ENCODE assay signal across 14 mouse cellular contexts in the genomic region with DNA sequence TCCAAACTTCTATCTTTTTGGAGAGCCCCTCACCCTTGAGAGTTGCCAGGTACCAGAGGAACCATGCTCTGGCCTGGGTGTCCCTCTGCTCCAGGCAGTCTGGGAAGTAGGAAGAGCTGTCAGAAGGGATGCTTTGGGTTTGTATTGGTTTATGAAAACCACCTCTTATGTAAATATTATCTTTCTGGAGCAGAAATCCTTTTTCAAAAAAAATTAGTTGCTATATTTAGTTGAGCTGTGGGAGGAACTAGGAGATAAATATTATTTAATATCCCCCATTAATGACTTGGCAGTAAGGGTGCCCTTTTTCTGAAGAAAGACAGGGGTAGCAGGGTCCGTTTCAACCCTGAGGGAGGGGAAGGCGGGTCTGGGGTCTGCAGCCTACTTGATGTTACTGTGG. TPM values are rescaled to one million over a fixed set of nuclear protein-coding genes. Genes with fewer than 3 reads are reported as not detected.
DNase-seq lines count a peak whose midpoint lies in the region; ATAC-seq and TF ChIP-seq lines count a peak whose summit lies in the region.
"Had no signal": no experiment of that assay in that cellular context is flagged by ENCODE, and none has a peak within 500 bp of the region (broad histone marks: within the 10 kb centered on the region; RNA-seq: fewer than 3 reads in every experiment).

No protein-coding gene starts in this region.

- H3K27me3 ChIP-seq in heart, postnatal 0 days (ENCODE audit: control insufficient read depth, insufficient read depth, low read length): peaks cover 26% of the 10 kb centered on the region
- peaks cover 20% of the 10 kb centered on the region for H3K27me3 ChIP-seq in liver, embryonic 16.5 days (ENCODE audit: control insufficient read depth, insufficient read depth, low read depth, low read length)
- peaks cover 36% of the 10 kb centered on the region for H3K27me3 ChIP-seq in hindbrain, embryonic 16.5 days (replicated peaks; ENCODE audit: control insufficient read depth, insufficient read depth, low read length)
- H3K27me3 ChIP-seq in midbrain, embryonic 13.5 days: peaks cover 51% of the 10 kb centered on the region

- no peak for DNase-seq in heart, postnatal 0 days (ENCODE audit: low spot score)
- DNase-seq in heart, postnatal 10 days: no peak
- DNase-seq in thymus, postnatal 25 days: peak; percentile 22
- no peak for DNase-seq in thymus, postnatal 4 days
- DNase-seq: adrenal gland, postnatal 25 days; cerebellum, adult 8-10 months; layer of hippocampus, postnatal 36 days; midbrain, embryonic 14.5 days had no signal

- H3K27ac ChIP-seq in heart, postnatal 0 days (ENCODE audit: low read depth): no peak overlapping the region
- no peak overlapping the region for H3K27ac ChIP-seq in liver, embryonic 16.5 days (ENCODE audit: low read length)
- no peak overlapping the region for H3K27ac ChIP-seq in hindbrain, embryonic 16.5 days (ENCODE audit: low read depth, low read length)
- no peak overlapping the region for H3K27ac ChIP-seq in midbrain, embryonic 13.5 days
- H3K27ac ChIP-seq: embryonic facial prominence, embryonic 13.5 days; kidney, embryonic 15.5 days had no signal

- no peaks in the 10 kb centered on the region for H3K9me3 ChIP-seq in heart, postnatal 0 days (replicated peaks; ENCODE audit: control insufficient read depth, low read length)
- H3K9me3 ChIP-seq in liver, embryonic 16.5 days (replicated peaks; ENCODE audit: control insufficient read depth, low read length): no peaks in the 10 kb centered on the region
- no peaks in the 10 kb centered on the region for H3K9me3 ChIP-seq in hindbrain, embryonic 16.5 days (ENCODE audit: control insufficient read depth, low read length)
- no peaks in the 10 kb centered on the region for H3K9me3 ChIP-seq in midbrain, embryonic 13.5 days
- H3K9me3 ChIP-seq: embryonic facial prominence, embryonic 13.5 days; kidney, embryonic 15.5 days had no signal

- no peak for TF ChIP-seq EP300 in heart, postnatal 0 days (IDR thresholded peaks at IDR 0.05; ENCODE audit: low read depth)

- intact Hi-C loops in heart, postnatal 10 days (cut with DNase I): no loop called here

- WGBS in heart, postnatal 0 days: 80% methylated on average over 2 of the region's 2 CpGs
- 39% methylated on average over 2 of the region's 2 CpGs for WGBS in liver, embryonic 16.5 days (ENCODE audit: insufficient replicate concordance)
- WGBS in hindbrain, embryonic 16.5 days: 72% methylated on average over 2 of the region's 2 CpGs
- 77% methylated on average over 2 of the region's 2 CpGs for WGBS in midbrain, embryonic 13.5 days

- H3K4me2 ChIP-seq in heart, postnatal 0 days (ENCODE audit: low read depth, low read length): peak overlapping the region; percentile 4; the same call in 1 of the 2 replicates
- H3K4me2 ChIP-seq in liver, embryonic 16.5 days (ENCODE audit: low read depth, low read length): peak overlapping the region; percentile 18
- H3K4me2 ChIP-seq in hindbrain, embryonic 16.5 days (ENCODE audit: low read length): no peak overlapping the region
- H3K4me2 ChIP-seq in midbrain, embryonic 13.5 days (replicated peaks): no peak overlapping the region
- H3K4me2 ChIP-seq: embryonic facial prominence, embryonic 13.5 days had no signal

- H3K9ac ChIP-seq in heart, postnatal 0 days (replicated peaks; ENCODE audit: low read depth, low read length): no peak overlapping the region
- no peak overlapping the region for H3K9ac ChIP-seq in liver, embryonic 16.5 days (ENCODE audit: low read depth, low read length)
- H3K9ac ChIP-seq in hindbrain, embryonic 16.5 days (ENCODE audit: low read depth, low read length): no peak overlapping the region
- no peak overlapping the region for H3K9ac ChIP-seq in midbrain, embryonic 13.5 days (replicated peaks)
- H3K9ac ChIP-seq: embryonic facial prominence, embryonic 13.5 days; kidney, embryonic 15.5 days had no signal

- H3K4me3 ChIP-seq in heart, postnatal 0 days (ENCODE audit: low read depth, low read length): no peak overlapping the region
- peak overlapping the region; percentile 56; the same call in 1 of the 2 replicates for H3K4me3 ChIP-seq in liver, embryonic 16.5 days (ENCODE audit: low read depth, low read length)
- H3K4me3 ChIP-seq in hindbrain, embryonic 16.5 days (ENCODE audit: low read length): no peak overlapping the region
- no peak overlapping the region for H3K4me3 ChIP-seq in midbrain, embryonic 13.5 days (replicated peaks)
- H3K4me3 ChIP-seq: embryonic facial prominence, embryonic 13.5 days had no signal

- H3K4me1 ChIP-seq in heart, postnatal 0 days (ENCODE audit: control insufficient read depth, insufficient read depth): no peaks in the 10 kb centered on the region
- H3K4me1 ChIP-seq in liver, embryonic 16.5 days (ENCODE audit: control insufficient read depth, low read depth, low read length): peaks cover 8% of the 10 kb centered on the region
- peaks cover 6% of the 10 kb centered on the region for H3K4me1 ChIP-seq in hindbrain, embryonic 16.5 days (ENCODE audit: control insufficient read depth, insufficient read depth, low read depth, low read length)
- H3K4me1 ChIP-seq in midbrain, embryonic 13.5 days (replicated peaks): peaks cover 7% of the 10 kb centered on the region

- TF ChIP-seq CTCF in heart, postnatal 0 days (IDR thresholded peaks at IDR 0.05; ENCODE audit: low read depth): no peak

- no peaks in the 10 kb centered on the region for H3K36me3 ChIP-seq in heart, postnatal 0 days (replicated peaks; ENCODE audit: control insufficient read depth, insufficient read depth, low read length)
- H3K36me3 ChIP-seq in liver, embryonic 16.5 days (ENCODE audit: control insufficient read depth, insufficient read depth): no peaks in the 10 kb centered on the region
- H3K36me3 ChIP-seq in hindbrain, embryonic 16.5 days (ENCODE audit: control insufficient read depth, insufficient read depth, low read length): no peaks in the 10 kb centered on the region
- H3K36me3 ChIP-seq in midbrain, embryonic 13.5 days: no peaks in the 10 kb centered on the region
- H3K36me3 ChIP-seq: embryonic facial prominence, embryonic 13.5 days; kidney, embryonic 15.5 days had no signal

- ATAC-seq in heart, postnatal 0 days (ENCODE audit: insufficient read depth, low read depth): no peak
- ATAC-seq in liver, embryonic 16.5 days (ENCODE audit: low read depth): no peak
- no peak for ATAC-seq in hindbrain, embryonic 16.5 days
- ATAC-seq in midbrain, embryonic 13.5 days: no peak
- ATAC-seq: Patski had no signal

RNA-seq across cellular contexts. Expression of a gene that starts 1.4 kb away (rescaled TPM):
- total RNA-seq in heart, postnatal 0 days (2014; rRNA removed; ENCODE audit: low replicate concordance): 3.8 and 9.7 TPM in 2 replicates
- 2.6 and 3.1 TPM in 2 replicates for polyA plus RNA-seq in heart, postnatal 0 days (2015; fragmentation: Nextera tagmentation; extraction: Ambion mirVana)
- 10 to 100 TPM; 17.1 to 19.0 TPM for total RNA-seq in heart, postnatal 10 days (2021)
- polyA plus RNA-seq in liver, embryonic 16.5 days (2015; fragmentation: Nextera tagmentation; extraction: Ambion mirVana): 10.8 and 13.1 TPM in 2 replicates
- 1.8 and 2.3 TPM in 2 replicates for polyA plus RNA-seq in hindbrain, embryonic 16.5 days (2015; fragmentation: Nextera tagmentation; extraction: Ambion mirVana)
- 0.48 and 0.71 TPM in 2 replicates for polyA plus RNA-seq in midbrain, embryonic 13.5 days (2015; fragmentation: Nextera tagmentation; extraction: Ambion mirVana)

RNA-seq across cellular contexts. Expression of a gene that starts 36.5 kb away (rescaled TPM):
- 1.4 and 24.8 TPM in 2 replicates for total RNA-seq in heart, postnatal 0 days (2014; rRNA removed; ENCODE audit: low replicate concordance)
- polyA plus RNA-seq in heart, postnatal 0 days (2015; fragmentation: Nextera tagmentation; extraction: Ambion mirVana): 0.71 and 1.0 TPM in 2 replicates
- under 1 TPM; 0.72 to 0.98 TPM for total RNA-seq in heart, postnatal 10 days (2021)
- 5.5 and 6.6 TPM in 2 replicates for polyA plus RNA-seq in liver, embryonic 16.5 days (2015; fragmentation: Nextera tagmentation; extraction: Ambion mirVana)
- polyA plus RNA-seq in hindbrain, embryonic 16.5 days (2015; fragmentation: Nextera tagmentation; extraction: Ambion mirVana): 0.31 and 0.45 TPM in 2 replicates
- polyA plus RNA-seq in midbrain, embryonic 13.5 days (2015; fragmentation: Nextera tagmentation; extraction: Ambion mirVana): 0.41 and 0.58 TPM in 2 replicates
- polyA plus RNA-seq: Patski had no signal

RNA-seq across cellular contexts. Expression of a gene that starts 56.4 kb away (rescaled TPM):
- 0.62 and 4.9 TPM in 2 replicates for total RNA-seq in heart, postnatal 0 days (2014; rRNA removed; ENCODE audit: low replicate concordance)
- polyA plus RNA-seq in heart, postnatal 0 days (2015; fragmentation: Nextera tagmentation; extraction: Ambion mirVana): 0.68 and 1.1 TPM in 2 replicates
- 1 to 10 TPM; 1.1 to 2.0 TPM for total RNA-seq in heart, postnatal 10 days (2021)
- polyA plus RNA-seq in liver, embryonic 16.5 days (2015; fragmentation: Nextera tagmentation; extraction: Ambion mirVana): 0.76 and 0.86 TPM in 2 replicates
- 35.8 TPM in 2 replicates for polyA plus RNA-seq in hindbrain, embryonic 16.5 days (2015; fragmentation: Nextera tagmentation; extraction: Ambion mirVana)
- 17.1 and 17.5 TPM in 2 replicates for polyA plus RNA-seq in midbrain, embryonic 13.5 days (2015; fragmentation: Nextera tagmentation; extraction: Ambion mirVana)

Comparison
In these comparisons a context has a peak if more than half of its experiments do, and no peak if none do; other contexts are left out.
1. H3K4me2 ChIP-seq: peak in heart, postnatal 0 days (single experiment) and liver, embryonic 16.5 days (single experiment); none in hindbrain, embryonic 16.5 days (single experiment) and midbrain, embryonic 13.5 days (single experiment).